Mouse (Mus musculus) hindbrain, embryonic 10.5 days (tissue): ENCODE measurements around the gene Noxo1. TPM values are rescaled to one million over a fixed set of nuclear protein-coding genes. Genes with fewer than 3 reads are reported as not detected.

Source experiments
- DNase-seq: peaks from one replicate; pipeline ENCODE4 v3.0.0-alpha.2; 2017; ENCODE audit warnings: low spot score
- H3K27ac ChIP-seq: fragments of 300-500 bp; sonication (generic); 2 replicates; pipeline ENCODE4 v1.5.1; 2016; ENCODE audit warnings: mild to moderate bottlenecking, moderate library complexity
- H3K27me3 ChIP-seq: fragments of 300-500 bp; sonication (generic); 2 replicates; pipeline ENCODE4 v1.6.1; 2016; ENCODE audit warnings: mild to moderate bottlenecking; ENCODE audit not compliant: poor library complexity, insufficient read depth, severe bottlenecking
- H3K36me3 ChIP-seq: fragments of 300-500 bp; sonication (generic); 2 replicates; pipeline ENCODE4 v1.6.1; 2016; ENCODE audit warnings: mild to moderate bottlenecking, moderate library complexity
- H3K4me1 ChIP-seq: fragments of 300-500 bp; sonication (generic); replicated peaks from 2 replicates; pipeline ENCODE4 v1.6.1; 2016; ENCODE audit warnings: mild to moderate bottlenecking
- H3K4me3 ChIP-seq: fragments of 300-500 bp; sonication (generic); 2 replicates; pipeline ENCODE4 v1.5.1; 2016; ENCODE audit warnings: mild to moderate bottlenecking, moderate library complexity
- H3K9me3 ChIP-seq: fragments of 300-500 bp; sonication (generic); 2 replicates; pipeline ENCODE4 v1.6.1; 2016; ENCODE audit warnings: mild to moderate bottlenecking, moderate library complexity
- WGBS: fragments of 180-500 bp; shearing (Covaris S2); methylation state at CpG from one replicate; pipeline ENCODE4 v1.1.7; 2016; 5-methylcytosine and 5-hydroxymethylcytosine counted together
- polyA plus RNA-seq: library from polyadenylated mRNA; unstranded; fragments of >200 nt; fragmentation: Nextera tagmentation; extraction: Ambion mirVana; gene quantifications from 2 replicates; pipeline ENCODE4 v1.2.1, GENCODE M21; 2016

Noxo1 gene
- polyA plus RNA-seq, 1 experiment from 2014 or later: 1.5 TPM

- Histone ChIP-seq H3K27me3 (peaks cover 12% of the 10 kb centered on the region; the same call in 1 of the 2 replicates), H3K36me3 (peaks cover 23% of the 10 kb centered on the region), H3K4me3 (no peak overlapping the region), H3K9me3 (no peaks in the 10 kb centered on the region), H3K4me1 (peaks cover 11% of the 10 kb centered on the region), H3K27ac (no peak overlapping the region)
- no peak for DNase-seq
- WGBS: 85% methylated on average over 8 of the region's 8 CpGs
These were observed 46.3 kb downstream of the Noxo1 start for GRCm38 (mm10) chr17:24742307-24742706.

GRCm38 (mm10) chr17:24743896-24744295 lies 47.9 kb downstream of the Noxo1 start:
- peaks cover 5% of the 10 kb centered on the region for H3K4me1 ChIP-seq
- no peak overlapping the region for H3K4me3 ChIP-seq
- no peaks in the 10 kb centered on the region for H3K9me3 ChIP-seq
- peaks cover 19% of the 10 kb centered on the region; the same call in 1 of the 2 replicates for H3K27me3 ChIP-seq
- H3K27ac ChIP-seq: no peak overlapping the region
- H3K36me3 ChIP-seq: peaks cover 23% of the 10 kb centered on the region
- WGBS: 75% methylated on average over 5 of the region's 5 CpGs
- no peak for DNase-seq

GRCm38 (mm10) chr17:24744381-24744780 lies 48.3 kb downstream of the Noxo1 start:
- Histone ChIP-seq H3K27ac (no peak overlapping the region), H3K4me3 (no peak overlapping the region), H3K27me3 (peaks cover 24% of the 10 kb centered on the region; the same call in 1 of the 2 replicates), H3K9me3 (no peaks in the 10 kb centered on the region), H3K36me3 (peaks cover 23% of the 10 kb centered on the region), H3K4me1 (peaks cover 5% of the 10 kb centered on the region)
- DNase-seq: no peak
- 71% methylated on average over 3 of the region's 3 CpGs for WGBS

GRCm38 (mm10) chr17:24745526-24746497 lies 49.8 kb downstream of the Noxo1 start:
- Histone ChIP-seq H3K27me3 (peaks cover 36% of the 10 kb centered on the region), H3K9me3 (no peaks in the 10 kb centered on the region), H3K36me3 (peaks cover 15% of the 10 kb centered on the region), H3K27ac (no peak overlapping the region), H3K4me1 (peaks cover 5% of the 10 kb centered on the region), H3K4me3 (no peak overlapping the region)
- DNase-seq: peak; percentile 84
- WGBS: 20% methylated on average over 7 of the region's 7 CpGs

- Histone ChIP-seq H3K27me3 (peaks cover 48% of the 10 kb centered on the region), H3K36me3 (peaks cover 9% of the 10 kb centered on the region), H3K9me3 (no peaks in the 10 kb centered on the region), H3K4me1 (peaks cover 8% of the 10 kb centered on the region), H3K4me3 (no peak overlapping the region), H3K27ac (no peak overlapping the region)
- no peak for DNase-seq
- 45% methylated on average over 4 of the region's 4 CpGs for WGBS
These were observed 51.0 kb downstream of the Noxo1 start for GRCm38 (mm10) chr17:24746986-24747385.

Other genes starting within 250 kb of the Noxo1 start
- 37.8 and 40.1 TPM in 2 replicates for gene E4f1, start 225.9 kb upstream of the Noxo1 start, polyA plus RNA-seq
- gene Pgp, start 225.8 kb upstream of the Noxo1 start, polyA plus RNA-seq: 80.9 and 81.8 TPM in 2 replicates
- gene Bricd5, start 222.3 kb upstream of the Noxo1 start, polyA plus RNA-seq: 0.61 and 2.5 TPM in 2 replicates
- 35.1 and 36.0 TPM in 2 replicates for gene Mlst8, start 217.2 kb upstream of the Noxo1 start, polyA plus RNA-seq
- gene Caskin1, start 207.6 kb upstream of the Noxo1 start, polyA plus RNA-seq: 6.8 and 10.2 TPM in 2 replicates
- 93.6 and 96.4 TPM in 2 replicates for gene Traf7, start 168.3 kb upstream of the Noxo1 start, polyA plus RNA-seq
- gene Rab26, start 162.0 kb upstream of the Noxo1 start, polyA plus RNA-seq: 1.8 and 3.0 TPM in 2 replicates
- 11.9 and 21.7 TPM in 2 replicates for gene Pkd1, start 146.4 kb upstream of the Noxo1 start, polyA plus RNA-seq
- 64.1 and 86.9 TPM in 2 replicates for gene Tsc2, start 63.6 kb upstream of the Noxo1 start, polyA plus RNA-seq
- gene Nthl1, start 63.6 kb upstream of the Noxo1 start, polyA plus RNA-seq: 19.9 and 27.1 TPM in 2 replicates
- 34.2 and 39.2 TPM in 2 replicates for gene Slc9a3r2, start 45.9 kb upstream of the Noxo1 start, polyA plus RNA-seq
- not detected in 2 replicates for gene Npw, start 37.8 kb upstream of the Noxo1 start, polyA plus RNA-seq
- gene Zfp598, start 26.5 kb upstream of the Noxo1 start, polyA plus RNA-seq: 26.2 and 28.6 TPM in 2 replicates
- 9.2 and 15.1 TPM in 2 replicates for gene Syngr3, start 6.3 kb upstream of the Noxo1 start, polyA plus RNA-seq
- gene Gfer, start 78 bp upstream of the Noxo1 start, polyA plus RNA-seq: 49.7 and 50.9 TPM in 2 replicates
- 133 and 140 TPM in 2 replicates for gene Tbl3, start 11.4 kb downstream of the Noxo1 start, polyA plus RNA-seq
- 0.22 TPM in 2 replicates for gene Rnf151, start 21.8 kb downstream of the Noxo1 start, polyA plus RNA-seq
- 1,403 and 1,781 TPM in 2 replicates for gene Rps2, start 21.9 kb downstream of the Noxo1 start, polyA plus RNA-seq
- gene Ndufb10, start 28.2 kb downstream of the Noxo1 start, polyA plus RNA-seq: 212 and 240 TPM in 2 replicates
- not detected in 2 replicates for gene Rpl3l, start 31.6 kb downstream of the Noxo1 start, polyA plus RNA-seq
- gene Msrb1, start 40.4 kb downstream of the Noxo1 start, polyA plus RNA-seq: 21.4 and 23.4 TPM in 2 replicates
- gene Hs3st6, start 56.8 kb downstream of the Noxo1 start, polyA plus RNA-seq: 1.5 and 2.0 TPM in 2 replicates
- 0.10 TPM in 1 of 2 replicates, not detected in the other for gene Meiob, start 108.1 kb downstream of the Noxo1 start, polyA plus RNA-seq
- gene Hagh, start 143.9 kb downstream of the Noxo1 start, polyA plus RNA-seq: 30.7 and 34.3 TPM in 2 replicates
- gene Fahd1, start 154.1 kb downstream of the Noxo1 start, polyA plus RNA-seq: 18.4 and 20.7 TPM in 2 replicates
- gene Igfals, start 169.8 kb downstream of the Noxo1 start, polyA plus RNA-seq: 0.58 and 0.65 TPM in 2 replicates
- 90.0 and 95.5 TPM in 2 replicates for gene Nubp2, start 190.1 kb downstream of the Noxo1 start, polyA plus RNA-seq
- 48.9 and 53.4 TPM in 2 replicates for gene Spsb3, start 190.4 kb downstream of the Noxo1 start, polyA plus RNA-seq
- gene Eme2, start 198.9 kb downstream of the Noxo1 start, polyA plus RNA-seq: 30.8 and 36.3 TPM in 2 replicates
- gene Mrps34, start 198.9 kb downstream of the Noxo1 start, polyA plus RNA-seq: 96.7 and 102 TPM in 2 replicates
- gene Nme3, start 200.3 kb downstream of the Noxo1 start, polyA plus RNA-seq: 44.7 and 46.5 TPM in 2 replicates
- gene Mapk8ip3, start 240.7 kb downstream of the Noxo1 start, polyA plus RNA-seq: 51.4 and 61.7 TPM in 2 replicates